Mouse (Mus musculus): ENCODE results near the gene Tcf12.

Tcf12 gene

DNA sequence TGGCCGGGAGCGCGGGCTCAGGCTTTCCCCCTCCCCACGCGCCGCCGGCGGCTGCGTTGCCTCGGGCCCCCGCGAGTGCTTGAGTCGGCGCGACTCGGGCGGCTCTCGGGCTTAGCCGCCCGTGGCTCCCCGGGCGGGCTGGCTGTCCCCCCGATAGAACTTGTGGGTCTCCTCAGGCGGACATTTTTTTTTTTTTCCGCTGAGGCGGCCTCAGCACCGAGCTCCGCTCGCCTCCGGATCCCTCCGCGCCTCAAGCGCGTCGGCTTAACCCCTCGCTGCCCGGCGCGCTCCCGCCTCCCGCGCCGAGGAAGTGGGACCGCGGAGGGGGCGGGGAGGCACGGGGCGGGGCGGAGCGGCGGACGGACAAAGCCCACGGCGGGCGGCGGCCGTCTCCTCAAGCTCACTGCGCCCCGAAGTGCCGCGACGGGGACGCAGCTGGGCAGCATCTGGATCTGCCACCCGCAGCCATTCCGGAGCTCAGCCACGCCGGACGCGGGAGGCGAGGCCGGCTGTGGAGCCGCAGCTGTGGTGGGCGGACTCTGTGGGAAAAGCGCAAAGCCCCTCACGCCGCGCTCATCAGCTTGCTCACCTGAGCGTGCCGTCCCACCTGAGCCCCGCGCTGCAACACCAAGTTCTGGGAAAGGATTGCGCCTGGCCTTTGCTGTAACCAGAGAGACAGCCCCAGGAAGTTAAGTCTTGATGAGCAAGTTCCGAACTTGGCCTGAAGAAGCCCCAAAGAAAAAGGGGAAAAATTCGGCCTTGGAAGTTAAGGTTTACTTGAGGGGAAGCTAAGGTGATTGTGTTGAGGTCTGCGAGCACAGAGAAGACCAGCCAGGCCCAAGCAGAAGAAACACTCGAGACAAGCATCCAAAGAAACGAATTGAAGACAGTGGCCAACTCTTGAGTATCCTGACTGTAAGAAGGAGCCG, at the start of gene Tcf12:
Tcf12 (minus strand) TSS at position 250 of the 929 bp plus-strand sequence.
- peak; percentile 88 to 89 for DNase-seq (ENCODE audit: low spot score in 2 of 2)

- DNase-seq (ENCODE audit: low spot score in 2 of 2) = no peak
These were observed 46.7 kb upstream of the Tcf12 start for GRCm38 (mm10) chr9:72158392-72158791.

- DNase-seq (ENCODE audit: low spot score in 2 of 2) = no peak
These were observed 45.4 kb upstream of the Tcf12 start for GRCm38 (mm10) chr9:72157091-72157490.

DNA sequence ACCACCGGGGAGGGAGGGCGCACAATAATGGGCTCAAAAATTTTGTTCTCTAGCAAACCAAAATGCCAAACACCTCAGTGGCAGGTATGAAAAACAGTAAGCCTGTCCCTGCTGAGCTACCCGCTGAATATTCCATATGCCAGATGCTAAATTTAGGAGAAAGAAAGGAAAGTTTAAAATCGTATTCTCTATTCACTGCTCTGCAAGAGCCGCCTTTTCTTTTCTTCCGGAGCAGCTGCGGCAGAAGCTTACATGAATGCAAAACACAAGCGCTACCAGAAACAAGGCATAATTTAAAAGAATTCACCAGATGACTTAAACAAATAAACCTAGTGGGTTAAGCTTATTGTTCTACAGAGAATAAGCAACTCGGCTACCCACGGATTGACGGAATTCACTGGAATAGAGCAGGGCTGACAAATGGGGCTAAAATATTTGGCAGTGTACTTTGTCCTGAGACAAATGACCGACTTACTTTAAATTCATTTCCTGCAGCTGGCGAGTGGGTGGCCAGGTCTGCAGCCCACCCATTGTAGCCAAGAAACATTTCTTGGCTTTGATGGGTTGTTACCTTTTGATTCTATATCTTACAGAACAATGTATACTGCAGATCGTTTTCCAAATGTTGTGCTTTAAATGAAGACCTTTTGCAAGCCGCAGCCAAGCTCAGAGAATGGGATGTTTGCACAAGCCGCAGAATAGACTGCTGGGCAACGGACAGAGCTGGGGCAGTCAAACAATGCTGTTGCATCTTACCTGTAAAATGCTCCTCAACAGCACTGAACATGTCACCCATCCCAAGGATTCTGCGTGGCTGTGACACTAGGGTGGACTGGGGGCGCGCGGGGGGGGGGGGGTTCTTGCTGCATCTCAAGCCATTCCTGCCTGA, 43.8 kb upstream of the Tcf12 start:
- no peak for DNase-seq (ENCODE audit: low spot score in 2 of 2)

GRCm38 (mm10) chr9:72144148-72144547, 32.5 kb upstream of the Tcf12 start:
- DNase-seq (ENCODE audit: low spot score in 2 of 2) = no peak

DNA sequence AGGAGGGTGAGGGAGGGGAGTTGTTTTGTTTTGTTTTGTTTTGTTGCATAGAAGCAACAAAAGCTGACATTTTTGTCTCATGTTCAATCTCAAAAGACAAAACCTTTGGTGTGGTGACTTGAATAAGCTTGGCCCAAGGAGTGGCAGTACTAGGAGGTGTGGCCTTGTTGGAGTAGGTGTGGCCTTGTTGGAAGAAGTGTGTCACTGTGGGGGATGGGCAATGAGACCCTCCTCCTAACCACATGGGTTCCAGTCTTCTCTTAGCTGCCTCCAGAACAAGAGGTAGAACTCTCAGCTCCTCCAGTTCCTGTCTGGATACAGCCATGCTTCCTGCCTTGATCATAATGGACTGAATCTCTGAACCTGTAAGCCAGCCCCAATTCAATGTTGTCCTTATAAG, 26.2 kb upstream of the Tcf12 start:
- DNase-seq (ENCODE audit: low spot score in 2 of 2) = no peak

- no peak for DNase-seq (ENCODE audit: low spot score in 2 of 2)
These were observed 22.1 kb upstream of the Tcf12 start for GRCm38 (mm10) chr9:72133772-72134245.

DNA sequence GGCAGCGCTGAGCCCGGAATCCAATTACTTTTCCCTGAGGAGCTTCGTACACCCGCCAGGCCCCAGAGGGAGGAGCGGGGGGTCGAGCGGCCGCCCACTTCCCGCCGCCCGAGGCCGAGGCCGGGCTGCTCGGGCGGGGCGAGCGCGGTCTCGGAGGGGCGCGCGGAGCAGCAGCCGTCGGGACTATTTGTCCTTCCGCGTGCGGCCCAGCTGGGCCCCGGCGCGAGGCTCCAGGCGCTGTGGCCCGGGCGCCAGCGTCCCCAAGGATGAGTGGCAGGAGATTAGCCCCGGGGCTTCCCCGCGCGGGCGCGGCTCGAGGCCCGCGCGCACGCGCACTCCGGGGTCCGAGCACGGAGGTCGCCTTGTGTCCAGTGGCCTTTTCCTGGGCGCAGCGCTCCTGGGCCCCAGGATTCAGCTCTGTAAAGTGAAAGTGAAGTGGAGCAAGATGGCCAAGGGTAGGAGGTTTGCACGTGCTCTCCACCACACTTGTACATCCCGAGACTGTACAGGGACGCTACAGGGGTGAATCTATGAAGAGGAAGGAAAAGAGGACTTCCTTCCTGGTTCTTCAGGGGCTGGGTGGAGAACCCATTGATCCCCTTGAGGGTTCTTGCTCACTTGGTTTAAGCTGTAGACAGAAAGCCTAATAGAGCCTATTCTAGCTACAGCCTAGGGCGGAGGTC, 21.6 kb upstream of the Tcf12 start:
- DNase-seq (ENCODE audit: low spot score in 2 of 2) = peak; percentile 89 to 92

DNA sequence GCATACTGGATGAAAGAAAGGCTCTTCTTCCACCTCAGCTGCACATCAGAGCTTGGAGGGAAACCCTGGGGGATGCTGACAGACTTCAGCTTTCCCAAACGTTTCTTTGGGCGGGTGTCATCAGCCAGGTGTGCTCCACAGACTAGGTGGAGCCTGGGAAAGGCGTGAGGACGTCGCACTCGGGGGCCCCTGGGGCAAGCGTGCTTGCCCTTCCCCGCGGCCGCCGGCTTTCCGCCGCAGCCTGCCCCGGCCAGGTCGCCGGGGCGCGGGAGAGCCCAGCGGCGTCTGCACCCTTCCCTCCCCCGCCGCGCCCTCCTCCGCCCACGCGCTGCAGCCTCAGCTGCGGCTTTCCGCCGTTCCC, 21.0 kb upstream of the Tcf12 start:
- DNase-seq (ENCODE audit: low spot score in 2 of 2) = no peak

GRCm38 (mm10) chr9:72129884-72130283, 18.2 kb upstream of the Tcf12 start:
- no peak for DNase-seq (ENCODE audit: low spot score in 2 of 2)

GRCm38 (mm10) chr9:72125442-72125841, 13.8 kb upstream of the Tcf12 start:
- no peak for DNase-seq (ENCODE audit: low spot score in 2 of 2)

DNA sequence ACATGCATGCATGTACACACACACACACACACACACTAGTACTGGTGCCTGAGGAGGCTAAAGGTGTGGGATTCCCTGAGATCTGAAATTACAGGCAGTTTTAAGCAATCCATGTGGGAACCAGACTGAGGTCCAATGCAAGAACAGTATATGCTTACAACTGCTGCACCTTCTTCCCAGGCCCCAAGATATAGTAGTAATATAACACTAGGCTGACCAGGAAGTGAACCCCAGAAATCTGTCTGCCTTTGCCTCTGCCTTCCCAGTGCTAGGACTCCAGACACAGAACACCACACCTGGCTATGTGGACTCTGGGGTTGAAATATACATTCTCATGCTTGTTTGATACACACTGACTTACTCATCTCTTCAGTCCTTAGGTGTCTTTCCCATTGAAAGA, 6.8 kb upstream of the Tcf12 start:
- no peak for DNase-seq (ENCODE audit: low spot score in 2 of 2)

- DNase-seq (ENCODE audit: low spot score in 2 of 2) = peak; percentile 60 to 62
These were observed 558 bp downstream of the Tcf12 start for GRCm38 (mm10) chr9:72111004-72111621.

- DNase-seq (ENCODE audit: low spot score in 2 of 2) = no peak
These were observed 1.1 kb downstream of the Tcf12 start for GRCm38 (mm10) chr9:72110627-72111003.

- DNase-seq (ENCODE audit: low spot score in 2 of 2) = no peak
These were observed 8.2 kb downstream of the Tcf12 start for GRCm38 (mm10) chr9:72103471-72103870.

- no peak for DNase-seq (ENCODE audit: low spot score in 2 of 2)
These were observed 11.6 kb downstream of the Tcf12 start for GRCm38 (mm10) chr9:72099945-72100685.

DNA sequence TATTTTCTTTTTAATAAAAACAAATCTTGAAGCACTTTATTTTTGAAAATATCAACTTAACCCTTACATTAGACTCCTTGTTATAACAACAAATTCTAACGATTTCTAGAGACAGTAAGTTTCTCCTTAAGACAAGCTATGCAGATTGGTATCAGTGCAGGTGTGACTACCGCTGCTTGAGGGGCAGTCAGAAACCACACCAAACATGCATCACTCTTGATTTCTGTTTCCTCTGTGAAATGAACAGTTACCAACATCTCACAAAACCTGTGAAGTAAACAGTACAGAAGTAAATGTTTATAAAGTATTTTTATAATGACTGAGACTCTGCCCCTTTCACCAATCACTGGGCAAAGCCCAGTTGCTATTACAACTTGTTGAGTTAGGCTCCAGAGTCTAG, 13.6 kb downstream of the Tcf12 start:
- DNase-seq (ENCODE audit: low spot score in 2 of 2) = no peak

GRCm38 (mm10) chr9:72097083-72097482, 14.6 kb downstream of the Tcf12 start:
- DNase-seq (ENCODE audit: low spot score in 2 of 2) = no peak

DNA sequence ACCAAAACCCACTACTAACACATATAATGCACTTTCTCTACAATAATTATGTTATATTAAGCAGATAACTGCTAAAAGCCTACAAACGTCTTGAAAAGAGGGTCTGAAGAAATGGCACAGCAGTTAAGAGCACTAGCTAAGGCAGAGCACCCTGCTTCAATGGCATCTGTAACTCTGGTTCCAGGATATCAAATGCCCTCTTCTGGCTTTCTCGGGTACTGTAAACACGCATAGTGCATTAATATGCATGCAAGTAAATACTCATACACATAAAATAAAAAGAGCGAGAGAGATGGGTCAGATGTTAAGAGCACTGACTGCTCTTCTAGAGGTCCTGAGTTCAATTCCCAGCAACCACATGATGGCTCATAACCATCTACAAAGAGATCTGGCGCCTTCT, 17.0 kb downstream of the Tcf12 start:
- DNase-seq (ENCODE audit: low spot score in 2 of 2) = no peak

DNA sequence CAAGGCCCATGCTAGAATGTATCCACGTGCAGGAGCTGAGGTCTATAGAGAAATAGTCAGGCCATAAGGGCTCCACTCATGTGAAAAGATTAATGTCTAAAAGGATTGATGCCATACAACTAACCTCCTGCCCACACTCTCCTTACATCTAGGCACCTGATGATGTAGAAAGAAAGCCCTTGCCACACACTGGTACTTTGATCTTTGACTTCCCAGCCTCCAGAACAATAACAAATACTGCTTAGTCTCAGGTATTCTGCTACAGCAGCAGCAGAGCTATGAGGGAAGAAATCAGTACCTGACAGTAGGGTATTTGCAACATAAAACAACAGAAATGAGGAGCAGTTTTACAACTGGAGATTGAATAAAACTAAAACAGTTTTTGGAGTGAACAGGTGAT, 19.5 kb downstream of the Tcf12 start:
- DNase-seq (ENCODE audit: low spot score in 2 of 2) = no peak
